Mouse (Mus musculus) kidney, embryonic 16.5 days (tissue): ENCODE results near the gene Herc6. TPM values are rescaled to one million over a fixed set of nuclear protein-coding genes. Genes with fewer than 3 reads are reported as not detected.

Source experiments
- ATAC-seq: fragments of 200-750 bp; cut with Nextera tagmentation; 2 replicates; pipeline ENCODE4 v1.8.0; 2017; ENCODE audit warnings: moderate TSS enrichment; ENCODE audit not compliant: low FRiP score, low TSS enrichment
- H3K27ac ChIP-seq: fragments of 300-500 bp; sonication (generic); 2 replicates; pipeline ENCODE4 v1.5.1; 2014; ENCODE audit warnings: low read length
- H3K27me3 ChIP-seq: fragments of 300-500 bp; sonication (generic); 2 replicates; pipeline ENCODE4 v1.6.1; 2014; ENCODE audit warnings: low read length, control low read depth, mixed read lengths; ENCODE audit not compliant: insufficient read depth
- H3K36me3 ChIP-seq: fragments of 300-500 bp; sonication (generic); 2 replicates; pipeline ENCODE4 v1.6.1; 2014; ENCODE audit warnings: low read length, control low read depth, mixed read lengths; ENCODE audit not compliant: insufficient read depth
- H3K4me1 ChIP-seq: fragments of 300-500 bp; sonication (generic); 2 replicates; pipeline ENCODE4 v1.6.1; 2014; ENCODE audit warnings: low read length, control low read depth, mixed read lengths; ENCODE audit not compliant: insufficient read depth
- H3K4me2 ChIP-seq: fragments of 300-500 bp; sonication (generic); replicated peaks from 2 replicates; pipeline ENCODE4 v1.6.1; 2014; ENCODE audit warnings: low read depth, low read length
- H3K4me3 ChIP-seq: fragments of 300-500 bp; sonication (generic); 2 replicates; pipeline ENCODE4 v1.5.1; 2014; ENCODE audit warnings: mild to moderate bottlenecking, low read length
- H3K9ac ChIP-seq: fragments of 300-500 bp; sonication (generic); replicated peaks from 2 replicates; pipeline ENCODE4 v1.6.1; 2014; ENCODE audit warnings: low read length
- H3K9me3 ChIP-seq: fragments of 300-500 bp; sonication (generic); 2 replicates; pipeline ENCODE4 v1.6.1; 2016; ENCODE audit warnings: low read length, control low read depth
- WGBS: fragments of 180-500 bp; shearing (Covaris S2); extraction: QIAGEN DNeasy Blood & Tissue Kit; methylation state at CpG from one replicate; pipeline ENCODE4 v1.1.7; 2014; 5-methylcytosine and 5-hydroxymethylcytosine counted together
- polyA plus RNA-seq: library from polyadenylated mRNA; unstranded; fragments of >200 nt; fragmentation: Nextera tagmentation; extraction: Ambion mirVana; gene quantifications from 2 replicates; pipeline ENCODE4 v1.2.1, GENCODE M21; 2015

Herc6 gene
- polyA plus RNA-seq, 1 experiment from 2014 or later, result 4.3 TPM

- H3K27ac ChIP-seq, result no peak overlapping the region
- no peaks in the 10 kb centered on the region for H3K9me3 ChIP-seq
- H3K36me3 ChIP-seq, result no peaks in the 10 kb centered on the region
- peak; percentile 69; the same call in 1 of the 2 replicates for ATAC-seq
- H3K4me2 ChIP-seq, result no peak overlapping the region
- 13% methylated on average over 6 of the region's 6 CpGs for WGBS
- H3K27me3 ChIP-seq, result no peaks in the 10 kb centered on the region
- H3K4me1 ChIP-seq, result no peaks in the 10 kb centered on the region
- no peak overlapping the region for H3K9ac ChIP-seq
- H3K4me3 ChIP-seq, result no peak overlapping the region
These were observed 10.4 kb upstream of the Herc6 start for GRCm38 (mm10) chr6:57570170-57570974.

DNA sequence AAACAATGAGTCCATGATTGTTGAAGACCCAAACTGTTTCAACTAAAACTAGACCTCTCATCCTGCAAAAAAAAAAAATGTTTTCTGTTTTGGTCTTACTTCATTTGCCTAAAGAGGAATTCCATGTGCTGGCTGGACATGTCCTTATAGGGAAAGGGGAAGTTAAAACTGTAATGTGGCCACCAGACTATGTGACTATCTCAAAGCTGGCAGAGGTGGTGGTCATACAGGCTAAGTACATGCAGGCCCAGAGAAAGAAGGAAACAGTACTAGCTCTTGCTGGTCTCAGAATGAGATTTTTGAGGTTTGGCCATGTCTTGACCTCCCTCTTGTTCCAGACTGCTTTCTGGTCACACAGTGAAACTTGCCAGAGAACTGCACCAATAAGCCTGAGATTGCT is 9.2 kb upstream of the Herc6 start:
- H3K4me3 ChIP-seq, result no peak overlapping the region
- no peak overlapping the region for H3K4me2 ChIP-seq
- H3K4me1 ChIP-seq, result no peaks in the 10 kb centered on the region
- no peak overlapping the region for H3K9ac ChIP-seq
- no peaks in the 10 kb centered on the region for H3K9me3 ChIP-seq
- ATAC-seq, result no peak
- no peak overlapping the region for H3K27ac ChIP-seq
- no peaks in the 10 kb centered on the region for H3K36me3 ChIP-seq
- H3K27me3 ChIP-seq, result no peaks in the 10 kb centered on the region

DNA sequence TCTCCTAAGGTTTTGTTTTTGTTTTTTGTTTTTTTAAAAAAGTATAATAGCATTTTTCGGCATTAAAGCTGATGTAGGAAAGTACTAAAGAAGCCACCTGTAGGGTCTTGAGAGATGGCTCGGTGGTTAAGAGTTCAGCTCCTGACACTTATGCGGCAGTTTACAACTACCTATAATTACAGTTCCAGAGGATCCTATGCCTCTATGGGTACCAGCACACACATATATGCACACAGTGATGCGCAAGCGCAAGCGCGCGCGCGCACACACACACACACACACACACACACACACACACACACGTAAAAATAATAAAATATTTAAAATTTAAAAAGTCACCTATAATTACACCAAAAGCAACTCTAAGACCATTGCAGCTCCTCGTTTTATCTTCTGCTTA is 795 bp downstream of the Herc6 start:
- Histone ChIP-seq H3K9ac (peak overlapping the region; percentile 82; the same call in 1 of the 2 replicates), H3K4me2 (peak overlapping the region; percentile 97), H3K36me3 (no peaks in the 10 kb centered on the region), H3K27me3 (no peaks in the 10 kb centered on the region), H3K27ac (peak overlapping the region; percentile 80; the same call in 1 of the 2 replicates), H3K9me3 (no peaks in the 10 kb centered on the region), H3K4me3 (peak overlapping the region; percentile 73), H3K4me1 (no peaks in the 10 kb centered on the region)
- WGBS, result 78% methylated on average over 12 of the region's 12 CpGs
- no peak for ATAC-seq

- Histone ChIP-seq H3K4me2 (no peak overlapping the region), H3K27me3 (no peaks in the 10 kb centered on the region), H3K9me3 (no peaks in the 10 kb centered on the region), H3K4me3 (no peak overlapping the region), H3K36me3 (no peaks in the 10 kb centered on the region), H3K4me1 (no peaks in the 10 kb centered on the region), H3K9ac (no peak overlapping the region), H3K27ac (no peak overlapping the region)
- no peak for ATAC-seq
- WGBS, result 78% methylated on average over 4 of the region's 4 CpGs
These were observed 1.6 kb downstream of the Herc6 start for GRCm38 (mm10) chr6:57582356-57582755.

DNA sequence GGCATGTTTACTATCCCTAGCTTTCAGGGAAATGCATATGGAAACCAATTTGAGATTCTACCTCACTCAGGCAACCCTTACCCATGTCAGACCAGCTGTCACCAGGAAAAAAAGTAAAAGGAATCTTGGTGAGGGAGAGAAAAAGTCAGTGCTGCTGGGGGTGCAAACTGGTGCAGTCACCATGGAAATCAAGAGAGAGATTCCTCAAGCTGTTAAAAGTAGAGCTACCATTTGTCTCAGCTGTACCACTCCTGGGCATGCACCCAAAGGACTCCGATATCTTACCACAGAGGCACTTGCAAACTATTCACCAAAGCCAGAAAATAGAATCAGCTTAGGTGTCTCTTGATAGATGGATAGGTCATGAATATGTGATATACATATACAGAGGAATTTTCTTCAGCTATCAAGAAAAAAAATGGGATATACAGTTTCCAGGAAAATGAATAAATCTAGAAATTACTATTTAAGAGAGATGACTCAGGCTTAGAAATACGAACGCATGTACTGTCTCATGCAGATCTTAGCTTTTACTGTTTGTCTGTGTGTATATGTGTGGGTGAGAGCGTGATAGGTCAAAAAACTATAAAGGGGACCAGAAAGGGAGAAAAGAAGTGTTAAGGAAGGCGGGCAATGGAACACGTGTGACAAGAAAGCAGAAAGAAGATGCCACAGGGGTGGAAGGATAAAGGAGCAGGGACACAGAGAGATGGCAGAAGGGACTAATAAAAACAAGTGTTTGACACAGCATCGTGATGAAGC is 24.9 kb downstream of the Herc6 start:
- Histone ChIP-seq H3K4me1 (no peaks in the 10 kb centered on the region), H3K27ac (no peak overlapping the region), H3K27me3 (no peaks in the 10 kb centered on the region), H3K36me3 (no peaks in the 10 kb centered on the region), H3K4me3 (no peak overlapping the region), H3K4me2 (no peak overlapping the region), H3K9me3 (no peaks in the 10 kb centered on the region), H3K9ac (no peak overlapping the region)
- WGBS, result 93% methylated on average over 7 of the region's 7 CpGs
- no peak for ATAC-seq

DNA sequence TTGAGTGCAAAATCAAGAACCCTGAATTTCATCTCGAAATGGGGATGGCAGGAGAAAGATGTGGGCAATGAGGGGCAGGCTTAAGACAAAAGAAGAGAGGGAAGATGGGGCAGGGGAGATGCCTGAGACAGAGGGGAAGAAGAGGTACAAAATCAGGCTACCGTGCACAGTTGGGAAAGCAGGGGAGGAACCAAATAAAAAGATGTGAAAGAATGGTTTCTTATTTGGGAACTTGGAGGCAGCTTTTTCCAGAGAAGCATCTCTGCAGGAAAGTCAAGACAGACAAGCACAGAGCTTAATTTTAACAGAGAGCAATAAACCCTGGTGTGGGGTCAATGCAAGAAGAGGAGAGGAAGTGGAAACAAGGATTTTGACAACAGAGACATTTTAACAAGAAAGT is 27.2 kb downstream of the Herc6 start:
- Histone ChIP-seq H3K4me1 (no peaks in the 10 kb centered on the region), H3K4me3 (no peak overlapping the region), H3K4me2 (no peak overlapping the region), H3K9me3 (no peaks in the 10 kb centered on the region), H3K36me3 (no peaks in the 10 kb centered on the region), H3K27me3 (no peaks in the 10 kb centered on the region), H3K27ac (no peak overlapping the region), H3K9ac (no peak overlapping the region)
- no peak for ATAC-seq
- WGBS, result 87% methylated on average over 2 of the region's 2 CpGs

DNA sequence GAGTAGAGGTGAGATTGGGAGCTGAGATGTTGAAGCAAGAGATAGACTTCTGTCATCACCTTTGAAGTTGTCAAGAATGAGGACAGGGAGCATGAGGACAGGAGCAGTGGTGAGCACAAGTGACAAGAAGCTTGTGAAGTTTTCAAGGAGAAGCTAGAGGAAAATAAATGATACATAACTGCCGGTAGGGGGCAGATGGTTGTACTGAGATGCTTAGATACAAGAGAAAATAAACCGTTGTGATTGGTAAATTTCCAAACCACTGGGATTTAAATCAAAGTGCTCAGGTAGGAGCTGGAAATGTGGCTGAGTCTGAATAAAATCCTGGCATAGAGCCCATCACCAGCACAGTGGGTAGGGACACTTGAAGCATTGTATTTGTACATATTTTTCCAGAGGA is 28.8 kb downstream of the Herc6 start:
- no peak for ATAC-seq
- no peaks in the 10 kb centered on the region for H3K9me3 ChIP-seq
- no peak overlapping the region for H3K9ac ChIP-seq
- H3K36me3 ChIP-seq, result no peaks in the 10 kb centered on the region
- no peaks in the 10 kb centered on the region for H3K27me3 ChIP-seq
- no peaks in the 10 kb centered on the region for H3K4me1 ChIP-seq
- 56% methylated on average over 2 of the region's 2 CpGs for WGBS
- H3K27ac ChIP-seq, result no peak overlapping the region
- H3K4me2 ChIP-seq, result no peak overlapping the region
- H3K4me3 ChIP-seq, result no peak overlapping the region

GRCm38 (mm10) chr6:57615788-57616187 is 35.0 kb downstream of the Herc6 start:
- Histone ChIP-seq H3K36me3 (0 out of 2 replicates have a peak, but pooled peaks cover 2% of the 10 kb centered on the region), H3K4me1 (no peaks in the 10 kb centered on the region), H3K4me3 (no peak overlapping the region), H3K9me3 (no peaks in the 10 kb centered on the region), H3K27ac (no peak overlapping the region), H3K4me2 (no peak overlapping the region), H3K27me3 (no peaks in the 10 kb centered on the region), H3K9ac (no peak overlapping the region)
- no peak for ATAC-seq
- WGBS, result 72% methylated on average over 2 of the region's 2 CpGs

DNA sequence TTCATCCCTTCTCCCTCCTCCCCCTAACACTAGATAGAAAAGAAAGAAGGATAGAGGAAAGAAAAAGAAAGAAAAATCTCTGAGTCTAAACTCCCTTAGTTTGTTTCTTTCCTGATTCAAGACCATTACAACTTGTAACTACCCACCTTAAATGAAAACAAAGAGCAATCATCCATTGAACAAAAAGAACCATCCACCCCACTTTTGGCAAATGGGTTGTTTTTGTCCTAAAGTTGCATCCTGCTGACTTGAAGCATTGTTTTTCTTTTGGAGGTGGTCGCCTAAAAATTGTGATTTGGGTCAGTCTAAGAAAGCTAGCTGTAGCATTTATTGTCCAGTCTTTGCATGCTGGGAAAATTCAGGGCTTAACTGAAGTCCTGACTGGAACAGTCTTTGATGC is 58.7 kb downstream of the Herc6 start:
- no peak overlapping the region for H3K27ac ChIP-seq
- 0 out of 2 replicates have a peak, but pooled peaks cover 3% of the 10 kb centered on the region for H3K4me1 ChIP-seq
- H3K4me3 ChIP-seq, result no peak overlapping the region
- H3K27me3 ChIP-seq, result no peaks in the 10 kb centered on the region
- WGBS, result 58% methylated on average over 1 of the region's 1 CpGs
- no peak overlapping the region for H3K4me2 ChIP-seq
- no peak overlapping the region for H3K9ac ChIP-seq
- no peaks in the 10 kb centered on the region for H3K36me3 ChIP-seq
- no peak for ATAC-seq
- H3K9me3 ChIP-seq, result no peaks in the 10 kb centered on the region

GRCm38 (mm10) chr6:57641789-57642188 is 61.0 kb downstream of the Herc6 start:
- Histone ChIP-seq H3K4me1 (0 out of 2 replicates have a peak, but pooled peaks cover 3% of the 10 kb centered on the region), H3K27me3 (no peaks in the 10 kb centered on the region), H3K36me3 (no peaks in the 10 kb centered on the region), H3K9me3 (no peaks in the 10 kb centered on the region), H3K4me3 (no peak overlapping the region), H3K4me2 (no peak overlapping the region), H3K27ac (no peak overlapping the region), H3K9ac (no peak overlapping the region)
- 49% methylated on average over 4 of the region's 4 CpGs for WGBS
- peak; percentile 79; the same call in 1 of the 2 replicates for ATAC-seq
